Mouse (Mus musculus) neural tube, embryonic 13.5 days (tissue): ENCODE data around the gene Zbtb4. TPM values are rescaled to one million over a fixed set of nuclear protein-coding genes. Genes with fewer than 3 reads are reported as not detected.
A peak's percentile ranks its signal among the peaks of the same experiment; 100 is the strongest.

Source experiments
- ATAC-seq: fragments of 200-750 bp; cut with Nextera tagmentation; 2 replicates; pipeline ENCODE4 v1.8.0; 2017; ENCODE audit warnings: low read depth, mild to moderate bottlenecking, moderate TSS enrichment, moderate library complexity
- H3K27ac ChIP-seq: fragments of 300-500 bp; sonication (generic); replicated peaks from 2 replicates; pipeline ENCODE4 v1.5.1; 2015; ENCODE audit warnings: moderate library complexity, mild to moderate bottlenecking, inconsistent platforms
- H3K27me3 ChIP-seq: fragments of 300-500 bp; sonication (generic); 2 replicates; pipeline ENCODE4 v1.6.1; 2015; ENCODE audit warnings: mild to moderate bottlenecking, inconsistent platforms
- H3K36me3 ChIP-seq: fragments of 300-500 bp; sonication (generic); 2 replicates; pipeline ENCODE4 v1.6.1; 2015; ENCODE audit warnings: mild to moderate bottlenecking, inconsistent platforms
- H3K4me1 ChIP-seq: fragments of 300-500 bp; sonication (generic); replicated peaks from 2 replicates; pipeline ENCODE4 v1.6.1; 2015; ENCODE audit warnings: inconsistent platforms
- H3K4me2 ChIP-seq: fragments of 300-500 bp; sonication (generic); 2 replicates; pipeline ENCODE4 v1.6.1; 2015; ENCODE audit warnings: inconsistent platforms, mild to moderate bottlenecking, moderate library complexity
- H3K4me3 ChIP-seq: fragments of 300-500 bp; sonication (generic); 2 replicates; pipeline ENCODE4 v1.5.1; 2015; ENCODE audit warnings: mild to moderate bottlenecking, inconsistent platforms
- H3K9ac ChIP-seq: fragments of 300-500 bp; sonication (generic); 2 replicates; pipeline ENCODE4 v1.6.1; 2015; ENCODE audit warnings: moderate library complexity, mild to moderate bottlenecking, inconsistent platforms
- H3K9me3 ChIP-seq: fragments of 300-500 bp; sonication (generic); 2 replicates; pipeline ENCODE4 v1.6.1; 2016; ENCODE audit warnings: inconsistent platforms
- WGBS: fragments of 180-500 bp; shearing (Covaris S2); methylation state at CpG from one replicate; pipeline ENCODE4 v1.1.7; 2015; 5-methylcytosine and 5-hydroxymethylcytosine counted together
- polyA plus RNA-seq: library from polyadenylated mRNA; unstranded; fragments of >200 nt; fragmentation: Nextera tagmentation; extraction: Ambion mirVana; gene quantifications from 2 replicates; pipeline ENCODE4 v1.2.1, GENCODE M21; 2015

The Zbtb4 gene
- polyA plus RNA-seq, 1 experiment from 2014 or later = 2.9 TPM

- Histone ChIP-seq H3K27me3 (no peaks in the 10 kb centered on the region), H3K4me2 (peak overlapping the region; percentile 60), H3K4me3 (0 out of 2 replicates have a peak overlapping the region, but pooled peaks have one; percentile 87), H3K9me3 (no peaks in the 10 kb centered on the region), H3K27ac (no peak overlapping the region), H3K36me3 (no peaks in the 10 kb centered on the region), H3K9ac (peak overlapping the region; percentile 98), H3K4me1 (peaks cover 32% of the 10 kb centered on the region)
- WGBS = 72% methylated on average over 4 of the region's 4 CpGs
- no peak for ATAC-seq
Measured at GRCm38 (mm10) chr11:69767625-69767909, 1.9 kb downstream of the Zbtb4 start.

- no peak overlapping the region for H3K4me3 ChIP-seq
- H3K27ac ChIP-seq = no peak overlapping the region
- H3K4me2 ChIP-seq = no peak overlapping the region
- ATAC-seq = no peak
- no peak overlapping the region for H3K9ac ChIP-seq
- 65% methylated on average over 5 of the region's 5 CpGs for WGBS
- H3K9me3 ChIP-seq = no peaks in the 10 kb centered on the region
- H3K36me3 ChIP-seq = peaks cover 44% of the 10 kb centered on the region
- peaks cover under 1% of the 10 kb centered on the region for H3K4me1 ChIP-seq
- H3K27me3 ChIP-seq = peaks cover 21% of the 10 kb centered on the region
Measured at GRCm38 (mm10) chr11:69774961-69775360, 9.2 kb downstream of the Zbtb4 start.

GRCm38 (mm10) chr11:69775716-69776115 is 10.0 kb downstream of the Zbtb4 start:
- no peak for ATAC-seq
- Histone ChIP-seq H3K4me2 (no peak overlapping the region), H3K9ac (no peak overlapping the region), H3K36me3 (peaks cover 44% of the 10 kb centered on the region), H3K4me1 (no peaks in the 10 kb centered on the region), H3K27ac (no peak overlapping the region), H3K9me3 (no peaks in the 10 kb centered on the region), H3K27me3 (peaks cover 21% of the 10 kb centered on the region), H3K4me3 (no peak overlapping the region)
- WGBS = 54% methylated on average over 10 of the region's 10 CpGs

GRCm38 (mm10) chr11:69776488-69776887 is 10.8 kb downstream of the Zbtb4 start:
- Histone ChIP-seq H3K4me3 (no peak overlapping the region), H3K27me3 (peaks cover 21% of the 10 kb centered on the region), H3K4me2 (no peak overlapping the region), H3K9ac (no peak overlapping the region), H3K27ac (no peak overlapping the region), H3K4me1 (no peaks in the 10 kb centered on the region; the same call in 1 of the 2 replicates), H3K36me3 (peaks cover 44% of the 10 kb centered on the region), H3K9me3 (no peaks in the 10 kb centered on the region)
- 82% methylated on average over 20 of the region's 20 CpGs for WGBS
- ATAC-seq = no peak

- ATAC-seq = no peak
Measured at GRCm38 (mm10) chr11:69777504-69778257, 12.0 kb downstream of the Zbtb4 start.

GRCm38 (mm10) chr11:69778258-69778982 is 12.7 kb downstream of the Zbtb4 start:
- H3K4me1 ChIP-seq = no peaks in the 10 kb centered on the region; the same call in 1 of the 2 replicates
- no peak overlapping the region for H3K4me2 ChIP-seq
- peaks cover 21% of the 10 kb centered on the region for H3K27me3 ChIP-seq
- H3K4me3 ChIP-seq = no peak overlapping the region
- no peaks in the 10 kb centered on the region for H3K9me3 ChIP-seq
- H3K9ac ChIP-seq = no peak overlapping the region
- no peak for ATAC-seq
- WGBS = 71% methylated on average over 23 of the region's 23 CpGs
- H3K36me3 ChIP-seq = peaks cover 39% of the 10 kb centered on the region
- no peak overlapping the region for H3K27ac ChIP-seq

More at GRCm38 (mm10) chr11:69777504-69778257, 12.0 kb downstream of the Zbtb4 start:
- peaks cover 44% of the 10 kb centered on the region for H3K36me3 ChIP-seq
- H3K27ac ChIP-seq = no peak overlapping the region
- 57% methylated on average over 26 of the region's 26 CpGs for WGBS
- no peak overlapping the region for H3K9ac ChIP-seq
- peaks cover 21% of the 10 kb centered on the region for H3K27me3 ChIP-seq
- no peaks in the 10 kb centered on the region; the same call in 1 of the 2 replicates for H3K4me1 ChIP-seq
- H3K4me2 ChIP-seq = no peak overlapping the region
- no peaks in the 10 kb centered on the region for H3K9me3 ChIP-seq
- no peak overlapping the region for H3K4me3 ChIP-seq

- H3K27me3 ChIP-seq = peaks cover 21% of the 10 kb centered on the region
- no peak overlapping the region for H3K4me3 ChIP-seq
- peaks cover 39% of the 10 kb centered on the region for H3K36me3 ChIP-seq
- H3K27ac ChIP-seq = no peak overlapping the region
- no peaks in the 10 kb centered on the region; the same call in 1 of the 2 replicates for H3K4me1 ChIP-seq
- no peak overlapping the region for H3K9ac ChIP-seq
- H3K4me2 ChIP-seq = no peak overlapping the region
- H3K9me3 ChIP-seq = no peaks in the 10 kb centered on the region
- ATAC-seq = no peak
- 52% methylated on average over 7 of the region's 7 CpGs for WGBS
Measured at GRCm38 (mm10) chr11:69778985-69779384, 13.3 kb downstream of the Zbtb4 start.

GRCm38 (mm10) chr11:69781828-69782227 is 16.1 kb downstream of the Zbtb4 start:
- H3K9ac ChIP-seq = no peak overlapping the region
- WGBS = 22% methylated on average over 4 of the region's 4 CpGs
- H3K27ac ChIP-seq = no peak overlapping the region
- H3K9me3 ChIP-seq = no peaks in the 10 kb centered on the region
- no peak for ATAC-seq
- no peak overlapping the region for H3K4me3 ChIP-seq
- no peaks in the 10 kb centered on the region; the same call in 1 of the 2 replicates for H3K4me1 ChIP-seq
- H3K27me3 ChIP-seq = peaks cover 18% of the 10 kb centered on the region
- peaks cover 22% of the 10 kb centered on the region for H3K36me3 ChIP-seq
- no peak overlapping the region for H3K4me2 ChIP-seq

- WGBS = 39% methylated on average over 15 of the region's 15 CpGs
- Histone ChIP-seq H3K9ac (no peak overlapping the region), H3K4me1 (no peaks in the 10 kb centered on the region; the same call in 1 of the 2 replicates), H3K27ac (no peak overlapping the region), H3K4me2 (peak overlapping the region; percentile 11; the same call in 1 of the 2 replicates), H3K27me3 (no peaks in the 10 kb centered on the region; the same call in none of the 2 replicates), H3K36me3 (no peaks in the 10 kb centered on the region), H3K4me3 (no peak overlapping the region), H3K9me3 (no peaks in the 10 kb centered on the region)
- no peak for ATAC-seq
Measured at GRCm38 (mm10) chr11:69784793-69785272, 19.1 kb downstream of the Zbtb4 start.

- H3K9me3 ChIP-seq = no peaks in the 10 kb centered on the region
- no peaks in the 10 kb centered on the region for H3K4me1 ChIP-seq
- H3K4me3 ChIP-seq = no peak overlapping the region
- no peaks in the 10 kb centered on the region for H3K36me3 ChIP-seq
- 79% methylated on average over 5 of the region's 5 CpGs for WGBS
- no peak overlapping the region for H3K27ac ChIP-seq
- H3K27me3 ChIP-seq = peaks cover 8% of the 10 kb centered on the region
- H3K9ac ChIP-seq = no peak overlapping the region
- H3K4me2 ChIP-seq = no peak overlapping the region
- no peak for ATAC-seq
Measured at GRCm38 (mm10) chr11:69787306-69787705, 21.6 kb downstream of the Zbtb4 start.

GRCm38 (mm10) chr11:69789431-69789830 is 23.7 kb downstream of the Zbtb4 start:
- Histone ChIP-seq H3K36me3 (no peaks in the 10 kb centered on the region), H3K9me3 (no peaks in the 10 kb centered on the region), H3K4me3 (no peak overlapping the region), H3K4me2 (no peak overlapping the region), H3K4me1 (no peaks in the 10 kb centered on the region), H3K9ac (no peak overlapping the region), H3K27ac (no peak overlapping the region), H3K27me3 (peaks cover 27% of the 10 kb centered on the region)
- 72% methylated on average over 5 of the region's 5 CpGs for WGBS
- ATAC-seq = no peak

- Histone ChIP-seq H3K4me3 (no peak overlapping the region), H3K9ac (no peak overlapping the region), H3K4me2 (no peak overlapping the region), H3K27me3 (peaks cover 34% of the 10 kb centered on the region), H3K9me3 (no peaks in the 10 kb centered on the region), H3K4me1 (peaks cover 12% of the 10 kb centered on the region), H3K27ac (no peak overlapping the region), H3K36me3 (no peaks in the 10 kb centered on the region)
- WGBS = 72% methylated on average over 5 of the region's 5 CpGs
- no peak for ATAC-seq
Measured at GRCm38 (mm10) chr11:69791420-69791819, 25.7 kb downstream of the Zbtb4 start.
